Mouse (Mus musculus) heart, adult 2 months (tissue): ENCODE results near the gene Cep128.

ENCODE experiments used
- CTCF ChIP-seq: fragments of 200-600 bp; IDR thresholded peaks from 2 replicates; pipeline ENCODE4 v1.8.1; 2022; ENCODE audit warnings: antibody characterized with exemption, mild to moderate bottlenecking, moderate library complexity
- EP300 ChIP-seq: fragments of 200-500 bp; IDR thresholded peaks from 2 replicates; pipeline ENCODE4 v1.6.1; 2011; ENCODE audit warnings: low read depth, low read length, control low read depth; ENCODE audit not compliant: insufficient read depth
- POLR2A ChIP-seq: fragments of 200-500 bp; IDR thresholded peaks from 2 replicates; pipeline ENCODE4 v1.6.1; 2011; ENCODE audit warnings: mild to moderate bottlenecking, low read depth, low read length, control low read depth; ENCODE audit not compliant: insufficient read depth

GRCm38 (mm10) chr12:91056885-91057284, 327.3 kb downstream of the Cep128 start:
- no peak for TF ChIP-seq CTCF
- TF ChIP-seq POLR2A: no peak
- TF ChIP-seq EP300: no peak
